Mouse (Mus musculus): ENCODE measurements around the gene Gm20867.
"Not testable (repeated sequence)": the region's sequence is repeated elsewhere in the genome, so short reads cannot be mapped to it uniquely, and the experiment has no call there.

The Gm20867 gene

DNA sequence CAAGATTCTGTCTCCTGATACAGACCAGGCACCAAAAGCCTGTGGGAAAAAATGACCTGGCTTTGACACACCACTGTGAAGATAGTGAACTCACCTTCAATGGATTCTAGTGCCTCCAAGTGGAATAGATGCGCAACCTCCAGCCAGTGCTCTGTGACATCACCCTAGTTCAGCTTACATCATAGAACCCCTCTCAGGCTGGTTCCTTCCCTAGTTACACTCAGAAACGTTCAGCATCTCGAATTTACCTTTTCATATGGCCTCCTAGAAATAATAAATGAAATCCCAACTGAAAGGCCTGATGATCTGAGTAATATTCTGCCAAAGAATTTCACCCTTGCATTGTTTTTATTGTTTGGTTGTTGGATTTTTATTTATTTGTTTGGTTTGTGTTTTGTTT is at the start of gene Gm20867:
Gene Gm20867 (minus strand): TSS at position 101 of the 400 bp plus-strand sequence.
- not testable (repeated sequence) for DNase-seq (ENCODE audit: low read depth)

All from fibroblast of lung, adult 2 months (primary cell).